Mouse (Mus musculus) embryo, embryonic 10 days (tissue): ENCODE measurements around the gene Agrn.

Experiments used
- DNase-seq: peaks from one replicate; pipeline ENCODE4 v3.0.0-alpha.2; 2015; ENCODE audit warnings: low spot score

Agrn gene

DNA sequence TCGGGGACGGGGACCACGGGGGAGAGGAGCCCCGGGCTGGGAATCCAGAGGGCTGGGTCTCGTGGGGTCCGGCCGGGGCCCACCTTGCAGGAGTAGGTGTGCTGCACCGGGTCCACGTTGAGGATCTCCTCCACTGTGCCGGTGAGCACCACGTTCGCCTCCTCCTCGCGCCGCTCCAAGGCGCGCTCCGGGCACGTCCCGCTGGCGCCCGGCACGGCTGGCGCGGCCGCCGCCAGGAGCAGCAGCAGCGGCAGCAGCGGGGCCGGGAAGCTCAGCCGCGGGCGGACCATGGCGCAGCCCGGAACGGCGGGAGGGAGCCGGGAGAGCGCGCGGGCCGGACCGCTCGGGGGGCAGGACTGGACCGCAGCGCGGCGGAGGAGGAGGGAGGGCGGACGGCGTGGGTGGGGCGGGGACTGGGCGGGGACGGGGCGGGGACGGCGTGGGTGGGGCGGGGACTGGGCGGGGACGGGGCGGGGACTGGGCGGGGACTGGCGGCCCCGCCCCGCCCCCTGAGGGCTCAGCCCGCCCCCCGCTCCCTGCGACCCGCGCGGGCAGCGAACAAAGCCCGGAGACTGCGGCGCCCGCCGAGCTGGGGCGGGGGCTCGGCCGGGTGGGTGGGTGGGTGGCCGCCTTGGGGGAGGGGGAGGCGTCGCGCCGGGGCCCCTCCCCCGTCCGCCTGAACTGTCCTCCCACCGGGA lies at the start of gene Agrn:
Gene Agrn (minus strand): TSS at position 358 of the 698 bp plus-strand sequence.
- peak; percentile 74 for DNase-seq

DNA sequence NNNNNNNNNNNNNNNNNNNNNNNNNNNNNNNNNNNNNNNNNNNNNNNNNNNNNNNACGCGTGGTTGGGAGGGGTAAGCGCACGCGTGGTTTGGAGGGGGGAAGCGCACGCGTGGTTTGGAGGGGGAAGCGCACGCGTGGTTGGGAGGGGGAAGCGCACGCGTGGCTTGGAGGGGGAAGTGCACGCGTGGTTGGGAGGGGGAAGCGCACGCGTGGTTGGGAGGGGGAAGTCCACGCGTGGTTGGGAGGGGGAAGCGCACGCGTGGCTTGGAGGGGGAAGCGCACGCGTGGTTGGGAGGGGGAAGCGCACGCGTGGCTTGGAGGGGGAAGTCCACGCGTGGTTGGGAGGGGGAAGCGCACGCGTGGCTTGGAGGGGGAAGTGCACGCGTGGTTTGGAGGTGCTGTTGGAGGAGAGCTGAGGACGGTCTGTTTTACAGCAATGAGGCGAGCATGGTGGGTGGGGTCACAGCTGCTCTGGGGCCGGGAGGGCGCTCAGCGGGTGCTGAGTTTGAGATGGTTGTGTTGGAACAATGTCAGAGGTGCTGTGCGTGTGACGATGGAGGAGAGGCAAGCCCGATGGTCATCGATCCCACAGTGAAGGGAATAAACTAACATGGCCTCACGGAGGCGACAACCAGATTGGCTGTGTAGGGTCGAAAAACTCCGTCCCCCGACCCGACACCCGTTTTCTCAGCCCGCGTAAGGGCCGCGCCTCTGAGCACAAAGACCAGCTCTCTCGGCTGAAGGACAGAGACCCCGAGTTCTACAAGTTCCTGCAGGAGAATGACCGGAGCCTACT lies 39.6 kb upstream of the Agrn start:
- peak; percentile 75 for DNase-seq

DNA sequence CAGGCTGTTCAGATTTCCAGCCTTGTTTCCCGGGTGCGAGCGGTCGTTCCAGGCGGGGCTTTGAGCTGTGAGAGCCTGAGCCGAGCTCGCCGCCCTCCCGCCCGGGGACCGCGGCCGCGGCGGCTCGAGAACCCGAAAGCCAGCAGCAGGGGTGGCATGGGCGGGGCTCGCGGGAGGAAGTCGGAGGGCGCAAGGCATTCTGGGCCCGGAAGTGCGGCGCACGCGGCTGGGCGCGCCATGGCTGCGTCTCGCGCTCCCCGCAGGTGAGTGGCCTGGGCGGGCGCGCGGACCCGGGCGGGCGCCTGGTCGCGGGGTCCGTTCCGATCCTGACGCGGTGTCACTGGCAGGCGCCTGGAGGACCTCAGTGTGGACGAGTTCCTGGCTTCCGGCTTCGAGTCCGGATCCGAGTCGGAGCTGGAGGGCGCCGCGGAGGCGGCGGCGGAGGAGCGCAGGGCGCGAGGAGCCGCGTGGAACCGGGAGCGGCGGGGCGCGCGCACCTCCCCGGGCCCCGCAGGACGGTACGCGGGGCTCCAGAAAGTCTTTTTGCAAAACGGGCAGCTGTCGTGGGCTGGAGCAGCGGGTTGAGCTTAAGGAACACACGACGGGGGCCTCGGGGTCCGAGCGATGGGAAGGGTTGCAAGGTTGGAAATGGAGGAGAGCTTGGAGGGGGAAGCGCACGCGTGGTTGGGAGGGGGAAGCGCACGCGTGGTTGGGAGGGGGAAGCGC lies 38.7 kb upstream of the Agrn start, which contains the start of gene Noc2l:
Gene Noc2l (plus strand): TSS at position 203 of the 726 bp plus-strand sequence.
- peak; percentile 95 for DNase-seq

DNA sequence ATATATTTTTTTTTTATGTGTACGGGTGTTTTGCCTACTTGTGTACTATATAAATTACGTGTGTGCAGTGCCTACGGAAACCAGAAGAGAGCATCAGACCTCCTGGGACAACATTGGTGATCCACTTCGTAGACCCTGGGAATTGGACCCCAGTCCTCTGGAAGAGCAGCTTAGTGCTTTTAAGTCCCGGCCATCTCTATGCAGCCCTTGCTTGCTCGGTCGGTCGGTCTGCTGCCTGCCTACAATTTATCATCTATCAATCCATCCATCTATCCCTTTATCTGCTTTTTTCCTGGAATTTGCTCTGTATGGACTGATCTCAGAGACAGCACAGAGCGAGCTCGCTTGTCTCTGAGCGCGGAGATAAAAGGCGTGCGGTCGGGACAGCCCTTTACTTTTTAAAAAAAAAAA lies 38.1 kb upstream of the Agrn start:
- DNase-seq = peak; percentile 72

DNA sequence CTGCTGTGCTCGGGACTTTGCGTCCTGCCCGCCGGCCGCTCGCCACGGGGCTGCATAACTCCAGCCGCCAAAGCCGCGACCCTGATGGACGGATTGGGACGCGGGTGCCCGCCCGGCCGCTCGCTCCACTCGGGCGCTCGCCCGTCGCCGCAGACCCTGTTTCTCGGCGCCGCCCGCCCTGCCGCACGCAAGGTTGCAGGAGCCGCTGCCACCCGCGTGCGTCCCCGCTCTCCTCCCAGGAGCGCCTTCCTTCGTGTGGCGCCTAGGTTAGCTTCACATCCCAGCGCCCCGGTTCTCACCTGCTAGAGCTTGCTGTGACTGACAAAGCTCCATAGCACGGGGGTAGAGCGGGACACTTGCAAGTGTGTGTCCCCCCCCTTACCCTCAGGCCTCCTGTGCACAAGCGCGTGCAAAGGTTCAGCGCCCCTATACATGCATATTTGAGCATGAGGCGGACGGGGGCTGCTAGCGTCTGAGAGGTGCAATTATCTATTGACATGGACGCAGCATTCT lies 37.5 kb upstream of the Agrn start, which contains the start of gene Plekhn1:
Gene Plekhn1 (minus strand): TSS at position 157 of the 513 bp plus-strand sequence.
- peak; percentile 87 for DNase-seq

DNA sequence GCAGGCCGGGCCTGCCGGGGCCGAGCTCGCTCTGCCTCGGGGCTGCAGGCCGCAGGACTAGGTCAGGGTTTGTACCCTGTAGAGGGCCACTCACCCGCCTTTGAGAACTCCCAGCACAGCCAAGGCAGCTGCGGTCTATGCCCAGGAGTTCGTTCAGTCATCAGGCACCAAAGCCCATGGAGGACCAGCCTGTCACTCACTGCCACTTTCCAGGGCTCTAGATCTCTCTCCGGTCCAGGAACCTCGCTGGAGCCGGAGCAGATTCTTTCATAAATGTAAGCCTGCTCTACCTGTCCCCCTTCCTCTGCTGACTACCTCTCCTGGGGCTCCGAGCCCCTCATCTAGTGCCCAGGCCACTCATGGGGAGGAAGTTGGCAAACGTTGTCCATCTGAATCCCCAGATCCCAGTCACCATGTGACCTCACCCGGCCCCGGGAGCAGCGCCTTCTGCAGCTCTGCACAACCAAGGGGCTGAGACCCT lies 36.8 kb upstream of the Agrn start:
- peak; percentile 65 for DNase-seq

DNA sequence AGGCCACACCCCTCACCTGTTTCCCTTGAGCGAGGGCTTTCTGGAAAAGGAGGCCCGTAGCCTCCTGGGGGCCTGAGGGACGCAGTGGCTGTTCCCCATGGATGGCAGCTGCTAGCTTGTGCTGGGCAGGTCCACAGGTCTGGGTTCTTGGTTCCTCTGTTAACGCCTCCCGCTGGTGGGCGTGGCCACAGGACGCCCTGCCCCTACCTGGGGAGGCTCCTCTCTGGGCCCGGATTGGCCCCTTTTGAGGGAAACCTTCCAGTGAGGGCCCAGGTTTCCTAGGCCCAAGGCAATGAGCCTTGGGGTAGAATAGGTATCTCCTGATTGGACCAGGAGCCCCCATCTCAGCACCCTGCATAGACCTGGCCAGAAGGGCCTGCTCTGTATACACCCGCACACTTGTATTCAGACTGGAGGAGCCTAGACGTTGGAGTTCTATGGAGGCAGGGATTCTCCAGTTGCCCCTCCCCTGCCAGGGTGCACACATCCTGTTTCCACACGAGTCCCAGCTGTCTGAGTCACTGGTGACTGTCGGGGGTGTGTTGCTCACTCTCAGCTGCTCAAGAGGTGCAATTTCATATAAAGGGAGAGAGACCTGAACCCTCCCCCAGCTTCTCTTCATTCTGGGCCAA lies 31.2 kb upstream of the Agrn start:
- peak; percentile 15 for DNase-seq

DNA sequence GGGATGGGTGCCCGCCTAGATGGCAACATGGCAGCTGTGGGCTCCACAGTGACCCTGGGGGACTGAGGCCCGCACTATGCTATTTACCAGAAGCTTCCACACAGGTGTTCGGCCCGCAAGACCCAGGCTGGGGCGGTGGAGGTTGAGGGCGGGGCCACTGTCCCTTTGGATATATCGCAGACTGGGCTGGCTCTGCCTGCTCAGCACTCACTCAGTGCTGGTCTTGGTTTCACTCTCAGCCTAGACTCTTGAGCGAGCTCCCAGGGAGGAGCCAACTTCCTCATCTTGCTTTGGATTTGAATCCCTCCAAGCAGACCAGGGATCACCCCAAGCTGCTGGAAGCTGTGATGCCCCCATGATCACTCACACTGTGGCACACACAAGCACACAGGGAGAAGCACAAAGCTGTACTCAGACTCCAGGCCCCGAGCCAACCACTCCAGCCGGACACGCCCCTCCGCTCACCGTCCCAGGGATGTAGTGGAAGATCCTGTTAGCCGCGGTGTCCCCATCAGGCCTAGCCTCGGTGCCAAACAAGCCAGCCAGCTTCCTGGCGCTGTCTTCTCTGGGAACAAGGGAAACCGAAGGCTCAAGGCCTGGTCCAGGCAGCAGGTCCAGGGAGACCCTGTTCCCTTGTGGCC lies 30.6 kb upstream of the Agrn start:
- DNase-seq = peak; percentile 11

DNA sequence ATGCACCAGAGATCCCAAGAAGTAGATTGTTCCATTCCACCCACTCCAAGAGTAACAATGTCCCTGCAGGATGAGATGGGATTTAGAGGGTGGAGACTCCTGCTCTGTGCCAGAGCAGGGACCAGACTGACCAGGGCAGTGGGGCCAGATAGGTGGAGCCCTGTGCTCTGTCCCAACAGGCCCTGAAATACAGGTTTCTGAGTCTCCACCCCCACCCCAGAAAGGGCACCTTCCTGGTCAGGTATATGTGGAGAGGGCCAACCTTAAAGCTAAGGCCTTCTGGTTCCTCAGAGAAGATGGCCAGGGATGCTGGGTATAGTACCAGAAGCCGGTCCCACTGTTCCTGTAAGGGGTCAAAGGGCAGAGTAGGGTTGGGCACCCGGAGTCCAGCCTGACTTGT lies 27.0 kb upstream of the Agrn start:
- DNase-seq = no peak

DNA sequence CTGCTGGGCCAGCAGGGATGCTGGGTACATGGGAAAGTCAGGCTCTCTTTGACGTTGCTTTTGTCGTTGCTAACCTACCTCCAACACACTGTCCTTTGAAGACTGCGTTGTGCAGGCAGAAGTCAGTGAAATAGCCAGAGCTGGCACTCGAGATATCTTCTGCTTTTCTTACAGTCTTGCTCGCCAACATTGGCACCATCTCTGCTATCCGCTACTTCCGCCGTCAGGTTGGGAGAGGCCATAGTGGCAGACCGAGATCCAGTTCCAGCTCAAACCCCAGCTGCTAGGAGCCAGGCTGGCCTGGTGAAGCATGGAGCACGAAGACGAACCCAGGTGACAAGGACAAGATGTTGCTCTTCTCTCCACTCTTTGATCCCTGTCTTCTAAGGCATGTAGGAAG lies 22.6 kb upstream of the Agrn start:
- no peak for DNase-seq

DNA sequence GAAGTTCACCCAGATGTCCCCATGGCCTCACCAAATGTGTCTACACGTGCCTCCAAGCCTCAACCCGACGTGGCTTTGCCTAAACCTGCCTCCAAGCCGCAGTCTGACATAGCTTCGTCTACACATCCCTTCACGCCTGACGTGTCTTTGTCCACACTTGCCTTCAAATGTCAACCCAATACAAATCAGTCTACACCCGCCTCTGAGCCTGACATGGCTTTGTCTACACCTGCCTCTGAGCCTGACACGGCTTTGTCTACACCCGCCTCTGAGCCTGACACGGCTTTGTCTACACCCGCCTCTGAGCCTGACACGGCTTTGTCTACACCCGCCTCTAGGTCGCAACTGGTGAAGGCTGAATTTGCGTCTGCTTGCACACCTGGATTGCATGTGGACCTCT lies 20.6 kb upstream of the Agrn start:
- no peak for DNase-seq

DNA sequence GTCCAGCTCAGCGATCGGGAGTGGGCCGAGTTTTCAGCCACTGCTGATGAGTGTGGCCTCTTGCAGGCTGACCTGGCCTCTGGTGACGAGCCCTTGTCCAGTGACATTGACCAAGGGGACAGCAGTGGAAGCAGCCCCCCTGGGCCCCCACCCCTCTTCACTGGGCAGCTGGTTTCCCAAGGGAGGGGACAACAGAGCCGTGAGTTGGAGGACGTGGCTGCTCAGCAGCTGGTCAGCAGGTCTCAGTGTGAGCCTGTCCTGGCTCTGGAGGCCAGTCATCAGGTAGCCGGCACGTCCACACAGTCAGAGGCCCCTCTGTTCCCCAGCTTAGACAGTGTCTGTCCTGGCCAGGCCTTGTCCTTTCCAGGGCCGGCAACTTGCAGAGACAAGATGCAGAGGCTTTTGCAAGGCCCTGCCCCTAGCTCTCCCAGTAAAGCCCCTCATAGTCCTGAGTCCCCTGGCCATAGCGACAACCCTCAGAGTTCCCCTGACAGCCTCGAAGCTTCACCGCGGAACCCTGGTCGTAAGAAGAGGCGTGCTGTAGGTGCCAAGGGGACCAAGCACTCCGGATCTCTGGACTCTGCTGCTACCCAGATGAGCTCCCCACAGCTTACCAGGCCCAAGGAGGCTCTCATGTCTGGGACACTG lies 19.9 kb upstream of the Agrn start:
- DNase-seq = no peak

DNA sequence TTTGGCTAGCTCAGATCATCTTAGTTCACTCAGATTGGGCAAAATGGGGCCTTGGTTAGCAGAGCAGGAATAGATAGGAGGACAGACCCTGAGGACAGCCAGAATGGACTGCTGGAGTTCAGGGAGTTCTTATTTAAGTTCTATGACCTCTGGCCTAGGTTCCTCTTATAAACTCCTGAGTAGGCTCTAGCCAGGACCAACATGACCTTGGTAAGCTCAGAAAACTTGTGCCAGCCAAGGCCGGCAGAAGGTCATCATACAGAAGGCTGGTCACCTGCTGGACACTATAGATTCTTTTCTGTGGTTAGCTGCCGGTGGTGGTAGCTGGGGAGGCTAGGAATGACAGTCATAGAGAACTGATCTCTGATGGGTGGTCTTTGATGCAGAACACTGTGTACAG lies 18.9 kb upstream of the Agrn start:
- DNase-seq = no peak

DNA sequence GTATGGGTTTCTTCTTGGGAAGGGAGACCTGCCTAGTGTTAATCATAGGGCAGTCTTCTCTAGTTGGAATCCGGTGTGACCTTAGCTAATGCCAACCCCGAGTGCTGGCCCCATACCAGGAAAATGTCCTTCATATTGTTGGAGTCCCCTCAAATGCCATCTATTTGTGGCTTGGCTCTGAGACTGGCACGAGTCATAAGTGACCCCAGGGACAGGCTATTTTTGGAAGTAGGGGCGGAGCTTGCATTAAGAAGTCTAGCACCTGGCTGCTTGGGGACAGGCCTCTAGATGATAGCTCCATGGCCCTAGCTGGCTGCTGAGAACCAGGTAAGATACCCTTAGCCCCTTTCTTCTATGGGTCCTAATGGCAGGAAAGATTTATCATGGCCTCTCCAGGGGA lies 18.4 kb upstream of the Agrn start, which contains the start of gene Perm1:
Gene Perm1 (plus strand): TSS at position 220 of the 400 bp plus-strand sequence.
- no peak for DNase-seq

DNA sequence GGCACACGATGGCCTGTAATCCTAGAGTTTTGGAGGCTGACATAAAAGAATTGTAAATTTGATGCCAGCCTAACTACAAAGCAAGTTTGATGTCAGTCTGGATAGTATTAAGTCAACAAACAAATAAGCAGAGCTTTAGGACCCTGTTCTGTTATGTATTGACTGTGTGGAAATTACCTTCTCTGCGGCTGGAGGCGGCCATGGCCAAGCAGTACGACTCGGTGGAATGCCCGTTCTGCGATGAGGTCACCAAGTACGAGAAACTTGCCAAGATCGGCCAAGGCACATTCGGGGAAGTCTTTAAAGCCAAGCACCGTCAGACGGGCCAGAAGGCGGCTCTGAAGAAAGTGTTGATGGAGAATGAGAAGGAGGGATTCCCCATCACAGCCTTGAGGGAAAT lies 15.8 kb upstream of the Agrn start:
- DNase-seq = no peak

DNA sequence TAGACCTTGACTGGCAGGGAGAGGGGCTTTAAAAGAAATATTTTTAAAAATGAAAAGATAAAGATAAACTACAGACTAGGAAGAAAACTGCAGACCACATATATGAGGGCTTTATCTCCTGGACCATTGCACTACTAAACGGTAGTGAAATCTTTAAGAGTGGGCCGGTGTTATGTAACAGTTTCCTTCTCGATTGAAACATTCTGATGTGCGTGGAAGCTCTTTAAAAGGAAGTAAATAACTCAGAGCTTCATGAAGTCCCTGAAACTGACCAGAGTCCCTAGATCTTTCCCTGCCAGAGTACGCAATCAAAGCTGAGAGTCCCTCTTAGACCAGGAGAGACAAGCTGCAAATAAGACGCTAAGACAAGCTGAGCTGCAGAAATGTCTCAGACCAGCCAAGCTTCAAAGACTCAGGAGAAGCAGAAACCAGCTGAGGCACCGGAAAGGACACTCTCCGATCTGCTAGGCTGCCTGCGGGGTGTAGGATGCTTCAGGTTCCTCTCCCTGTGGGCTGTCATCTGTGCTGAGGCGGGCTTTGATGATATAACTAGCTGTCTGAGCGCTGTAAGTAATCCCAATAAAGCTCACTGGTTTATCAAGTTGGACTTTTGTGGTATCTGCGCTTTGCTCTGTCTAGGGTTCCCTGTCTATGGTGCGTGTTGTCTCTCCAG lies 12.8 kb upstream of the Agrn start:
- no peak for DNase-seq

DNA sequence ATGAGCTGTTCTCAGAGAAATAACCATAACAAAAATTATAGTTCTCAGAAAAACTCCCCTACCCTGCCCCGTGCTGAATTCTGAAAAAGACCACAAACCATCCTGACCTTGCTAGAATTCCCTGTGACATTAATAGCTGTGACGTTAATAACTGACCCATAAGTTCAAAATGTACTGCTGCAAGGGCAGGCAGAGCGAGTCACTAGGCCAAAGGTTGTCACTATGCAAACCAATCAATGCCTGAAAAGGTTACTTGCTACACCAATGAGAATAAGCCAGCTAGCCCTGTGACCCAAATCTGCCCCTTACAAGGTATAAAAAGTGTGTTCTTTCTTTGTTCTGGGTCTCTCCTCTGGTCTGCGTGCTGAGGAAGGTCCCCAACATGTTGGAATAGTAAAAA lies 11.6 kb upstream of the Agrn start:
- DNase-seq = no peak

DNA sequence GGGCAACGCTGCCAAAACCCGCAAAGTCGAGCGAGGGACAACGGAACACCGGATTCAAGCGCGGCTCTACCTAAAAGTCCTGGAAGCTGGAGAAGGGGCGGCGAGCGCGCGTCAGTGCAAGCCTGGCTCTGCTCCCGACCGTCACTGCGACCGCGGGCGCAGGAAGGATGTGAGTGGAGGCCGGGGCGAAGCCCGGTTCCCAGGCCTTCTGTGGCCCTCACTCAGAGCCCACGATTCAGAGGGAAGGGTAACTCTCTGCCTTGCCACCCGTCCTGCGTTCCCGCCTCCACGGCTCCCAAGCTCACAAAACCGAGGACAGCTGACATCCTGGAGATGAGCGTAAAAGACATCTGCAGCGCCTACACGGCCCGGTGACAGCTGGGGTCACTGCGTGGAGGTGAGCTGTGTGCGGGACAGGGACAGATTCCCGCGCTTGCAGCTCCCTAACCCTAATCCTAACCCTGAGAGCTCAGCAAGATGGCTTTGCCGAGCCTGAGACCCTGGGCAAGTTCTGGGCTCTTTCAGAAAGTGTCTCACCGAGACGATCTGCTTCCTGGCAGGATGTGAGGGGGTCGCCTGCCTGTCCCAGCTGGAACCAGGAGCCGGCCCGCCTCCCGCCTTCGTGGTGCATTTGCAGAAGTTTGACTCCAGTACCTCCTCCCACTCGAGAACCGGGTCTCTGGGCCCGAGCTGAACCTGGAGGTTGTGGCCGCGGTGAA lies 6.3 kb upstream of the Agrn start:
- peak; percentile 62 for DNase-seq

DNA sequence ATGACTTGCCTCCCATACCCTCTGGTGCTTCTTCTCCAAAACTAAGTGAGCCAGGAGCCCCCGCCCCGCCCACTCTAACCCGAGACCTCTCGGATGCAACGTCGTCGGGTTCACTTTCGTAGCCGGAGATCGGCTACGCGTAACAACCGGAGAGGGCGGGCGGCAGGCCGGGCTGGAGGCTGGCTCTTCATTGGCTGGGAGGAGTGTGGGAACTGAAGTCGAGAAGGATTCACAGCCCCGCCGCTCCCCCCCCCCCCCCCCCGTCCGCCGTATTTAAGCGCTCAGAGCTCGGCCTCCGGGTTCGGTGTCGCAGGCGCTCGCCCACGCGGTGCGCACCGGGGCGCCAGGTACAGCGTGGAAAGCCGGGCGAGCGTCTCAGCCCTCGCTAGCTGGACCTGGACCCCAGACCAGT lies 5.7 kb upstream of the Agrn start, which contains the start of gene AW011738:
Gene AW011738 (plus strand): TSS at position 304 of the 412 bp plus-strand sequence.
- DNase-seq = peak; percentile 82
